Mouse (Mus musculus) liver, postnatal 0 days (tissue): Measurements from ENCODE around the gene Steap3. TPM values are rescaled to one million over a fixed set of nuclear protein-coding genes. Genes with fewer than 3 reads are reported as not detected.
A peak's percentile ranks its signal among the peaks of the same experiment; 100 is the strongest.

Experiments used
- ATAC-seq: fragments of 200-750 bp; cut with Nextera tagmentation; 2 replicates; pipeline ENCODE4 v1.8.0; 2017; ENCODE audit warnings: mild to moderate bottlenecking, moderate library complexity
- DNase-seq: peaks from one replicate; pipeline ENCODE4 v3.0.0-alpha.2; 2016
- H3K27ac ChIP-seq: fragments of 300-500 bp; sonication (generic); 2 replicates; pipeline ENCODE4 v1.5.1; 2014; ENCODE audit warnings: antibody characterized with exemption, moderate library complexity, mild to moderate bottlenecking, low read depth
- H3K27me3 ChIP-seq: fragments of 300-500 bp; sonication (generic); 2 replicates; pipeline ENCODE4 v1.6.1; 2014; ENCODE audit warnings: low read length, control low read depth, mixed read lengths; ENCODE audit not compliant: insufficient read depth
- H3K36me3 ChIP-seq: fragments of 300-500 bp; sonication (generic); replicated peaks from 2 replicates; pipeline ENCODE4 v1.6.1; 2014; ENCODE audit warnings: mild to moderate bottlenecking, control low read depth, low read length, moderate library complexity, mixed read lengths; ENCODE audit not compliant: insufficient read depth
- H3K4me1 ChIP-seq: fragments of 300-500 bp; sonication (generic); 2 replicates; pipeline ENCODE4 v1.6.1; 2014; ENCODE audit warnings: antibody characterized with exemption, mild to moderate bottlenecking, control low read depth; ENCODE audit not compliant: insufficient read depth
- H3K4me2 ChIP-seq: fragments of 300-500 bp; sonication (generic); 2 replicates; pipeline ENCODE4 v1.6.1; 2014; ENCODE audit warnings: low read depth, mild to moderate bottlenecking, low read length, moderate library complexity, mixed read lengths
- H3K4me3 ChIP-seq: fragments of 300-500 bp; sonication (generic); 2 replicates; pipeline ENCODE4 v1.5.1; 2014; ENCODE audit warnings: low read depth, low read length
- H3K9ac ChIP-seq: fragments of 300-500 bp; sonication (generic); replicated peaks from 2 replicates; pipeline ENCODE4 v1.6.1; 2014; ENCODE audit warnings: mild to moderate bottlenecking, moderate library complexity
- H3K9me3 ChIP-seq: fragments of 300-500 bp; sonication (generic); 2 replicates; pipeline ENCODE4 v1.6.1; 2016; ENCODE audit warnings: mild to moderate bottlenecking, control low read depth, low read length, mixed read lengths
- CTCF ChIP-seq: sonication (generic); IDR thresholded peaks from 2 replicates; pipeline ENCODE4 v1.5.1; 2016; ENCODE audit warnings: antibody characterized with exemption, low read depth
- EP300 ChIP-seq: IDR thresholded peaks from 2 replicates; pipeline ENCODE4 v1.6.1; 2016; ENCODE audit warnings: antibody characterized with exemption, low read depth, mild to moderate bottlenecking
- WGBS: fragments of 180-500 bp; shearing (Covaris S2); extraction: QIAGEN DNeasy Blood & Tissue Kit; methylation state at CpG from one replicate; pipeline ENCODE4 v1.1.7; 2014; ENCODE audit not compliant: insufficient replicate concordance; 5-methylcytosine and 5-hydroxymethylcytosine counted together
- polyA plus RNA-seq: library from polyadenylated mRNA; unstranded; fragments of >200 nt; fragmentation: Nextera tagmentation; extraction: Ambion mirVana; gene quantifications from 2 replicates; pipeline ENCODE4 v1.2.1, GENCODE M21; 2015

The Steap3 gene
- polyA plus RNA-seq: 27.2 TPM in 2 replicates

- Histone ChIP-seq H3K4me2 (no peak within 1 kb of the TSS), H3K4me3 (no peak within 1 kb of the TSS)
- WGBS: 92% methylated on average over 5 of the region's 5 CpGs
These were observed at the start of gene Steap3 for GRCm38 (mm10) chr1:120272605-120273004. Steap3 (minus strand) TSS chr1:120272705.

GRCm38 (mm10) chr1:120321270-120322021 lies 48.9 kb upstream of the Steap3 start:
- Histone ChIP-seq H3K4me2 (no peak overlapping the region), H3K36me3 (no peaks in the 10 kb centered on the region), H3K9me3 (no peaks in the 10 kb centered on the region), H3K4me1 (no peaks in the 10 kb centered on the region), H3K27ac (no peak overlapping the region), H3K9ac (no peak overlapping the region), H3K4me3 (no peak overlapping the region), H3K27me3 (no peaks in the 10 kb centered on the region)
- no peak for DNase-seq
- TF ChIP-seq EP300: no peak
- TF ChIP-seq CTCF: no peak
- WGBS: 72% methylated on average over 16 of the region's 16 CpGs
- no peak for ATAC-seq

More at GRCm38 (mm10) chr1:120272605-120273004, at the start of gene Steap3:
- Histone ChIP-seq H3K27me3 (no peaks in the 10 kb centered on the region), H3K9ac (no peak within 1 kb of the TSS), H3K36me3 (no peaks in the 10 kb centered on the region), H3K27ac (no peak within 1 kb of the TSS), H3K9me3 (no peaks in the 10 kb centered on the region), H3K4me1 (peaks cover 40% of the 10 kb centered on the region)
- DNase-seq (no peak), ATAC-seq (no peak)
- TF ChIP-seq CTCF (no peak), EP300 (no peak)

GRCm38 (mm10) chr1:120305801-120306200 lies 33.3 kb upstream of the Steap3 start:
- Histone ChIP-seq H3K9ac (no peak overlapping the region), H3K4me3 (no peak overlapping the region), H3K27me3 (no peaks in the 10 kb centered on the region), H3K9me3 (no peaks in the 10 kb centered on the region), H3K4me2 (no peak overlapping the region), H3K4me1 (no peaks in the 10 kb centered on the region), H3K36me3 (no peaks in the 10 kb centered on the region), H3K27ac (no peak overlapping the region)
- WGBS: 60% methylated on average over 2 of the region's 2 CpGs
- DNase-seq (no peak), ATAC-seq (no peak)
- TF ChIP-seq EP300 (no peak), CTCF (no peak)

- H3K27ac ChIP-seq: no peak overlapping the region
- WGBS: 86% methylated on average over 2 of the region's 2 CpGs
- no peak overlapping the region for H3K4me3 ChIP-seq
- no peaks in the 10 kb centered on the region for H3K27me3 ChIP-seq
- TF ChIP-seq CTCF (peak; percentile 42), EP300 (no peak)
- DNase-seq (no peak), ATAC-seq (no peak)
- no peak overlapping the region for H3K4me2 ChIP-seq
- H3K36me3 ChIP-seq: no peaks in the 10 kb centered on the region
- H3K9ac ChIP-seq: no peak overlapping the region
- no peaks in the 10 kb centered on the region for H3K4me1 ChIP-seq
- H3K9me3 ChIP-seq: peaks cover 8% of the 10 kb centered on the region; the same call in 1 of the 2 replicates
These were observed 24.4 kb upstream of the Steap3 start for GRCm38 (mm10) chr1:120296936-120297335.

- no peak overlapping the region for H3K4me2 ChIP-seq
These were observed 21.3 kb upstream of the Steap3 start for GRCm38 (mm10) chr1:120293803-120294202.

GRCm38 (mm10) chr1:120291709-120292108 lies 19.2 kb upstream of the Steap3 start:
- DNase-seq (no peak), ATAC-seq (no peak)
- TF ChIP-seq EP300: no peak
- no peak for TF ChIP-seq CTCF
- no peak overlapping the region for H3K4me2 ChIP-seq
- peaks cover 11% of the 10 kb centered on the region; the same call in 1 of the 2 replicates for H3K9me3 ChIP-seq
- H3K36me3 ChIP-seq: no peaks in the 10 kb centered on the region
- no peak overlapping the region for H3K27ac ChIP-seq
- H3K4me1 ChIP-seq: no peaks in the 10 kb centered on the region
- H3K4me3 ChIP-seq: no peak overlapping the region
- H3K9ac ChIP-seq: no peak overlapping the region
- no peaks in the 10 kb centered on the region for H3K27me3 ChIP-seq
- 83% methylated on average over 3 of the region's 3 CpGs for WGBS

More at GRCm38 (mm10) chr1:120293803-120294202, 21.3 kb upstream of the Steap3 start:
- TF ChIP-seq EP300 (no peak), CTCF (no peak)
- Histone ChIP-seq H3K4me3 (no peak overlapping the region), H3K9me3 (peaks cover 11% of the 10 kb centered on the region; the same call in 1 of the 2 replicates), H3K9ac (no peak overlapping the region), H3K27me3 (no peaks in the 10 kb centered on the region), H3K36me3 (no peaks in the 10 kb centered on the region), H3K4me1 (no peaks in the 10 kb centered on the region), H3K27ac (no peak overlapping the region)
- DNase-seq (no peak), ATAC-seq (no peak)
- 20% methylated on average over 1 of the region's 1 CpGs for WGBS
